Mouse (Mus musculus): Measurements from ENCODE around the gene Gimap9. TPM values are rescaled to one million over a fixed set of nuclear protein-coding genes. Genes with fewer than 3 reads are reported as not detected.
A peak's percentile ranks its signal among the peaks of the same experiment; 100 is the strongest.

Gene Gimap9
- polyA plus RNA-seq (2015; fragmentation: Nextera tagmentation; extraction: Ambion mirVana), result 14.2 and 15.1 TPM in 2 replicates

GRCm38 (mm10) chr6:48675931-48676859, at the start of gene Gimap9:
Gene Gimap9, plus strand, starts transcription at chr6:48676129.
- Histone ChIP-seq H3K27ac (ENCODE audit: low read length) (peak within 1 kb of the TSS; percentile 47), H3K4me1 (ENCODE audit: insufficient read depth, low read depth, low read length) (no peaks in the 10 kb centered on the region), H3K4me3 (ENCODE audit: low read depth, low read length) (peak within 1 kb of the TSS; percentile 31), H3K4me2 (replicated peaks; ENCODE audit: low read depth, low read length) (peak within 1 kb of the TSS; percentile 50), H3K27me3 (replicated peaks; ENCODE audit: insufficient read depth, low read length) (no peaks in the 10 kb centered on the region), H3K9me3 (ENCODE audit: low read length) (no peaks in the 10 kb centered on the region), H3K9ac (replicated peaks; ENCODE audit: low read depth) (no peak within 1 kb of the TSS), H3K36me3 (ENCODE audit: insufficient read depth, low read length) (no peaks in the 10 kb centered on the region)
- WGBS, result 26% methylated on average over 11 of the region's 13 CpGs
- ATAC-seq (peak; percentile 61), DNase-seq (ENCODE audit: low spot score) (peak; percentile 41)
- TF ChIP-seq CTCF (IDR thresholded peaks at IDR 0.05) (no peak), EP300 (IDR thresholded peaks at IDR 0.05) (no peak)

DNA sequence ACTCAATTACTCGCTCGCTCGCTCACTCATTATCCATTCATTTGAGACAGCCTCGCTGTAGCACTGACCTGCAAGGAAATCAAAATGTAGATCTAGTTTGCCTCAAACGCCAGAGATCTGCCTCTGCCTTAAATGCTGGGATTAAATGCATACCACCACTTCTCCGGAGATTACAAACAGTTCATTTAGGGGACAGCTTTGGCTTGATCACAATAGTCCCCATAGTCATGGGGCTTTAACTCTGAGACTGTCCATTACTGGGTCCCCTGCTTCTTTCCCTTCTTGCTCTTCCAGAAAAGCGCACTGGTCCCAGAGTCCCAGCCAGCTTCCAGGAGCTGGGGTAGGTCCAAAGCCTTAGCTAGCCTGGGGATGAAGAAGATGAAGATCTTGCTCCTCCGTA, 49.5 kb upstream of the Gimap9 start, which contains the start of gene AI854703:
AI854703 (plus strand) TSS at position 301 of the 400 bp plus-strand sequence.
- no peaks in the 10 kb centered on the region for H3K9me3 ChIP-seq (ENCODE audit: low read length)
- peaks cover 8% of the 10 kb centered on the region for H3K4me1 ChIP-seq (ENCODE audit: insufficient read depth, low read depth, low read length)
- peak within 1 kb of the TSS; percentile 75 for H3K4me2 ChIP-seq (replicated peaks; ENCODE audit: low read depth, low read length)
- peak within 1 kb of the TSS; percentile 12; the same call in 1 of the 2 replicates for H3K9ac ChIP-seq (replicated peaks; ENCODE audit: low read depth)
- H3K36me3 ChIP-seq (ENCODE audit: insufficient read depth, low read length), result no peaks in the 10 kb centered on the region
- no peak within 1 kb of the TSS for H3K27ac ChIP-seq (ENCODE audit: low read length)
- TF ChIP-seq CTCF (IDR thresholded peaks at IDR 0.05), result no peak
- no peak for TF ChIP-seq EP300 (IDR thresholded peaks at IDR 0.05)
- DNase-seq (ENCODE audit: low spot score), result no peak
- ATAC-seq, result no peak
- peaks cover 8% of the 10 kb centered on the region; the same call in 1 of the 2 replicates for H3K27me3 ChIP-seq (replicated peaks; ENCODE audit: insufficient read depth, low read length)
- H3K4me3 ChIP-seq (ENCODE audit: low read depth, low read length), result peak within 1 kb of the TSS; percentile 40
- 43% methylated on average over 8 of the region's 8 CpGs for WGBS

GRCm38 (mm10) chr6:48626984-48627383, 48.9 kb upstream of the Gimap9 start:
- WGBS, result under 1% methylated on average over 32 of the region's 32 CpGs
- DNase-seq (ENCODE audit: low spot score) (peak; percentile 52), ATAC-seq (peak; percentile 57)
- peaks cover 8% of the 10 kb centered on the region; the same call in 1 of the 2 replicates for H3K27me3 ChIP-seq (replicated peaks; ENCODE audit: insufficient read depth, low read length)
- no peaks in the 10 kb centered on the region for H3K36me3 ChIP-seq (ENCODE audit: insufficient read depth, low read length)
- peak overlapping the region; percentile 40 for H3K4me3 ChIP-seq (ENCODE audit: low read depth, low read length)
- H3K4me1 ChIP-seq (ENCODE audit: insufficient read depth, low read depth, low read length), result peaks cover 8% of the 10 kb centered on the region
- peak overlapping the region; percentile 75 for H3K4me2 ChIP-seq (replicated peaks; ENCODE audit: low read depth, low read length)
- peak overlapping the region; percentile 12; the same call in 1 of the 2 replicates for H3K9ac ChIP-seq (replicated peaks; ENCODE audit: low read depth)
- no peak for TF ChIP-seq EP300 (IDR thresholded peaks at IDR 0.05)
- TF ChIP-seq CTCF (IDR thresholded peaks at IDR 0.05), result peak; percentile 37
- no peaks in the 10 kb centered on the region for H3K9me3 ChIP-seq (ENCODE audit: low read length)
- H3K27ac ChIP-seq (ENCODE audit: low read length), result no peak overlapping the region

GRCm38 (mm10) chr6:48627511-48627924, 48.4 kb upstream of the Gimap9 start:
- peak overlapping the region; percentile 40 for H3K4me3 ChIP-seq (ENCODE audit: low read depth, low read length)
- no peak for TF ChIP-seq EP300 (IDR thresholded peaks at IDR 0.05)
- TF ChIP-seq CTCF (IDR thresholded peaks at IDR 0.05), result no peak
- H3K9ac ChIP-seq (replicated peaks; ENCODE audit: low read depth), result no peak overlapping the region
- no peaks in the 10 kb centered on the region for H3K9me3 ChIP-seq (ENCODE audit: low read length)
- H3K4me2 ChIP-seq (replicated peaks; ENCODE audit: low read depth, low read length), result peak overlapping the region; percentile 75
- WGBS, result 7% methylated on average over 7 of the region's 7 CpGs
- DNase-seq (ENCODE audit: low spot score) (no peak), ATAC-seq (no peak)
- no peaks in the 10 kb centered on the region for H3K36me3 ChIP-seq (ENCODE audit: insufficient read depth, low read length)
- peaks cover 8% of the 10 kb centered on the region; the same call in 1 of the 2 replicates for H3K27me3 ChIP-seq (replicated peaks; ENCODE audit: insufficient read depth, low read length)
- peaks cover 8% of the 10 kb centered on the region for H3K4me1 ChIP-seq (ENCODE audit: insufficient read depth, low read depth, low read length)
- no peak overlapping the region for H3K27ac ChIP-seq (ENCODE audit: low read length)

GRCm38 (mm10) chr6:48628377-48628776, 47.6 kb upstream of the Gimap9 start:
- TF ChIP-seq CTCF (IDR thresholded peaks at IDR 0.05), result no peak
- TF ChIP-seq EP300 (IDR thresholded peaks at IDR 0.05), result no peak
- WGBS, result 69% methylated on average over 3 of the region's 3 CpGs
- peaks cover 8% of the 10 kb centered on the region; the same call in 1 of the 2 replicates for H3K27me3 ChIP-seq (replicated peaks; ENCODE audit: insufficient read depth, low read length)
- ATAC-seq, result no peak
- H3K4me2 ChIP-seq (replicated peaks; ENCODE audit: low read depth, low read length), result no peak overlapping the region
- no peaks in the 10 kb centered on the region for H3K36me3 ChIP-seq (ENCODE audit: insufficient read depth, low read length)
- no peak for DNase-seq (ENCODE audit: low spot score)
- H3K4me1 ChIP-seq (ENCODE audit: insufficient read depth, low read depth, low read length), result peaks cover 8% of the 10 kb centered on the region
- no peak overlapping the region for H3K9ac ChIP-seq (replicated peaks; ENCODE audit: low read depth)
- no peak overlapping the region for H3K27ac ChIP-seq (ENCODE audit: low read length)
- no peaks in the 10 kb centered on the region for H3K9me3 ChIP-seq (ENCODE audit: low read length)
- H3K4me3 ChIP-seq (ENCODE audit: low read depth, low read length), result no peak overlapping the region

Data from lung, postnatal 0 days (tissue).